ENCODE assay signal across 8 mouse cellular contexts in the genomic region with DNA sequence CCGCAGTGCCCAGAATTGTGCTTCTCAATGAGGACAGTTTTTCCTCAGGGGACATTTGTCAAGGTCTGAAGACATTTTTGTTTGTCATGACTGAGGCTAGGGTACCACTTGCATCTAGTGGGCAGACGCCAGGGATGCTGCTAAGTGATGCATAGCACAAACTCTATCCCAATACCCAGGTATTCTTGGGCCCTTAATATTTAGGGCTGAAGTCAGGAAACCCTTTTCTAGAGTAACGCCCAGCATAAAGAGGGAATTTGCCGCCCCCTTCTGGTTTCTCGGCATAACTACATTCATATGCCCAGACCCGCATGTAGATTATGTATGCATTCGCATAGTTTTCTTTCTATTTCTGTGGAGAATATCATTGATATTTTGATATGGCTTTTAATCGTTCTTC. TPM values are rescaled to one million over a fixed set of nuclear protein-coding genes. Genes with fewer than 3 reads are reported as not detected.
DNase-seq lines count a peak whose midpoint lies in the region; ATAC-seq and TF ChIP-seq lines count a peak whose summit lies in the region.

No protein-coding gene starts in this region.

- H3K36me3 ChIP-seq in heart, adult 2 months (ENCODE audit: control insufficient read depth, insufficient read depth, low read length), result no peaks in the 10 kb centered on the region
- H3K36me3 ChIP-seq in heart, embryonic 11.5 days (ENCODE audit: control insufficient read depth, insufficient read depth, low read length), result no peaks in the 10 kb centered on the region
- H3K36me3 ChIP-seq in kidney, embryonic 16.5 days (ENCODE audit: insufficient read depth, low read length), result no peaks in the 10 kb centered on the region

- in situ Hi-C loops in Patski (cut with MboI; ENCODE audit: low pct_unique_long_range_greater_than_20kb), result loop anchor here (5.0 kb wide), 1 partner anchor 39 kb away; no protein-coding TSS in a partner anchor

- intact Hi-C loops in heart, adult 2 months (cut with DNase I), result loop anchor here (1.0 to 5.0 kb wide), 3 partner anchors 62 to 244 kb away; a partner anchor contains a TSS

- peak; percentile 91 for TF ChIP-seq CTCF in heart, adult 2 months (IDR thresholded peaks at IDR 0.05)
- TF ChIP-seq CTCF in Patski (IDR thresholded peaks at IDR 0.05), result peak; percentile 43

- no peaks in the 10 kb centered on the region for H3K4me1 ChIP-seq in heart, adult 2 months (ENCODE audit: control insufficient read depth, insufficient read depth, low read length)
- no peaks in the 10 kb centered on the region for H3K4me1 ChIP-seq in heart, embryonic 11.5 days (ENCODE audit: control insufficient read depth, insufficient read depth, low read length)
- no peaks in the 10 kb centered on the region for H3K4me1 ChIP-seq in kidney, embryonic 16.5 days (ENCODE audit: insufficient read depth, low read length)

- no peak for ATAC-seq in heart, embryonic 11.5 days (replicated peaks; ENCODE audit: insufficient number of reproducible peaks, low FRiP score, low TSS enrichment)
- ATAC-seq in Patski, result peak; percentile 33
- peak; percentile 57 for ATAC-seq in granulocyte monocyte progenitor cell, adult 5-6 weeks (replicated peaks; ENCODE audit: poor library complexity, severe bottlenecking)
- peak; percentile 35; the same call in 1 of the 2 replicates for ATAC-seq in kidney, embryonic 16.5 days (ENCODE audit: low FRiP score, low TSS enrichment)

- H3K27ac ChIP-seq in heart, adult 2 months, result no peak overlapping the region
- H3K27ac ChIP-seq in heart, embryonic 11.5 days (ENCODE audit: low read depth, low read length), result no peak overlapping the region
- no peak overlapping the region for H3K27ac ChIP-seq in kidney, embryonic 16.5 days (ENCODE audit: low read length)

- no peaks in the 10 kb centered on the region for H3K79me2 ChIP-seq in heart, adult 2 months (replicated peaks; ENCODE audit: control insufficient read depth, insufficient read depth, low read length)

- TF ChIP-seq EP300 in heart, adult 2 months (IDR thresholded peaks at IDR 0.05; ENCODE audit: insufficient read depth, low read depth, low read length), result no peak

- H3K4me2 ChIP-seq in heart, embryonic 11.5 days, result no peak overlapping the region
- no peak overlapping the region for H3K4me2 ChIP-seq in kidney, embryonic 16.5 days (replicated peaks; ENCODE audit: low read depth, low read length)

- H3K9ac ChIP-seq in heart, adult 2 months (ENCODE audit: low read depth, low read length), result no peak overlapping the region
- no peak overlapping the region for H3K9ac ChIP-seq in heart, embryonic 11.5 days (ENCODE audit: low read depth, low read length)
- no peak overlapping the region for H3K9ac ChIP-seq in kidney, embryonic 16.5 days (replicated peaks; ENCODE audit: low read length)

- H3K27me3 ChIP-seq in heart, adult 2 months (ENCODE audit: control insufficient read depth, insufficient read depth, low read length), result no peaks in the 10 kb centered on the region
- H3K27me3 ChIP-seq in heart, embryonic 11.5 days (ENCODE audit: control insufficient read depth, insufficient read depth, low read length), result no peaks in the 10 kb centered on the region
- no peaks in the 10 kb centered on the region for H3K27me3 ChIP-seq in Patski
- no peaks in the 10 kb centered on the region for H3K27me3 ChIP-seq in kidney, embryonic 16.5 days (ENCODE audit: insufficient read depth, low read length)

- CTCF ChIA-PET in Patski (lab: Charles Lee), result interaction anchor here (1.0 to 8.8 kb wide), 9 partner anchors 9 to 52 kb away, joined by 3 to 121 read pairs (median 19); a partner anchor contains a TSS

- H3K9me3 ChIP-seq in heart, embryonic 11.5 days (replicated peaks; ENCODE audit: control insufficient read depth, low read length), result no peaks in the 10 kb centered on the region
- H3K9me3 ChIP-seq in kidney, embryonic 16.5 days (ENCODE audit: low read length), result no peaks in the 10 kb centered on the region

- no peak for TF ChIP-seq POLR2A in heart, adult 2 months (IDR thresholded peaks at IDR 0.05; ENCODE audit: insufficient read depth, low read depth, low read length)

- 22% methylated on average over 8 of the region's 8 CpGs for WGBS in heart, adult 2 months
- WGBS in heart, embryonic 11.5 days (ENCODE audit: insufficient replicate concordance), result 22% methylated on average over 8 of the region's 8 CpGs
- WGBS in kidney, embryonic 16.5 days, result 22% methylated on average over 8 of the region's 8 CpGs

- peak; percentile 44 to 51 for DNase-seq in heart, adult 2 months
- DNase-seq in Patski (ENCODE audit: low read depth, low spot score), result no peak
- DNase-seq in cerebellum, adult 9-10 months, result peak; percentile 43
- peak; percentile 62 for DNase-seq in lung, postnatal 14 days
- DNase-seq in skeletal muscle tissue, adult 2 months (ENCODE audit: low read depth, low spot score), result peak; percentile 26

- no peak overlapping the region for H3K4me3 ChIP-seq in heart, adult 2 months
- no peak overlapping the region for H3K4me3 ChIP-seq in heart, embryonic 11.5 days (ENCODE audit: low read depth, low read length)
- H3K4me3 ChIP-seq in kidney, embryonic 16.5 days (ENCODE audit: low read length), result no peak overlapping the region

- POLR2A ChIA-PET in Patski (lab: Charles Lee), result no interaction called here

RNA-seq across cellular contexts. Expression of a gene that starts 7.8 kb away (rescaled TPM):
- under 1 TPM; 0.21 to 0.36 TPM for total RNA-seq in heart, adult 2 months (2021)
- polyA plus RNA-seq in heart, adult 2 months (2012; rRNA removed), result 0.29 and 0.88 TPM in 2 replicates
- not detected in 2 replicates for polyA plus RNA-seq in heart, embryonic 11.5 days (2014; fragmentation: Nextera tagmentation; extraction: Ambion mirVana)
- polyA plus RNA-seq in Patski (2021), result not detected
- 5.5 and 6.7 TPM in 2 replicates for total RNA-seq in granulocyte monocyte progenitor cell, adult 5-6 weeks (2014; fragmentation: Nextera tagmentation)
- total RNA-seq in granulocyte monocyte progenitor cell, adult 5-6 weeks (2017), result 5.6 and 7.9 TPM in 2 replicates
- 0.07 and 0.08 TPM in 2 replicates for polyA plus RNA-seq in kidney, embryonic 16.5 days (2015; fragmentation: Nextera tagmentation; extraction: Ambion mirVana)

RNA-seq across cellular contexts. Expression of a gene that starts 31.7 kb away (rescaled TPM):
- total RNA-seq in heart, adult 2 months (2021), result not detected
- polyA plus RNA-seq in heart, adult 2 months (2012; rRNA removed), result 0.16 TPM in 1 of 2 replicates, not detected in the other
- not detected in 2 replicates for polyA plus RNA-seq in heart, embryonic 11.5 days (2014; fragmentation: Nextera tagmentation; extraction: Ambion mirVana)
- polyA plus RNA-seq in Patski (2021), result 1.0 TPM
- not detected in 2 replicates for total RNA-seq in granulocyte monocyte progenitor cell, adult 5-6 weeks (2014; fragmentation: Nextera tagmentation)
- total RNA-seq in granulocyte monocyte progenitor cell, adult 5-6 weeks (2017), result not detected in 2 replicates
- not detected in 2 replicates for polyA plus RNA-seq in kidney, embryonic 16.5 days (2015; fragmentation: Nextera tagmentation; extraction: Ambion mirVana)

RNA-seq across cellular contexts. Expression of a gene that starts 40.4 kb away (rescaled TPM):
- under 1 TPM; 0.36 to 0.60 TPM for total RNA-seq in heart, adult 2 months (2021)
- polyA plus RNA-seq in heart, adult 2 months (2012; rRNA removed), result 0.35 and 0.74 TPM in 2 replicates
- polyA plus RNA-seq in heart, embryonic 11.5 days (2014; fragmentation: Nextera tagmentation; extraction: Ambion mirVana), result not detected in 2 replicates
- polyA plus RNA-seq in Patski (2021), result not detected
- 19.8 and 22.0 TPM in 2 replicates for total RNA-seq in granulocyte monocyte progenitor cell, adult 5-6 weeks (2014; fragmentation: Nextera tagmentation)
- 22.3 and 29.9 TPM in 2 replicates for total RNA-seq in granulocyte monocyte progenitor cell, adult 5-6 weeks (2017)
- 0.35 and 0.44 TPM in 2 replicates for polyA plus RNA-seq in kidney, embryonic 16.5 days (2015; fragmentation: Nextera tagmentation; extraction: Ambion mirVana)
